Mouse (Mus musculus) CD8-positive naive resting alpha-beta T cell, adult 2 months (primary cell): Measurements from ENCODE around the gene Kirrel3.

Experiments used
- DNase-seq, 2 experiments: peaks; one replicate each; pipeline ENCODE4 v3.0.0; 2022; ENCODE audit warnings: low read depth in 2 of 2, low spot score in 2 of 2

Gene Kirrel3

GRCm38 (mm10) chr9:34818325-34818976 lies 332.8 kb downstream of the Kirrel3 start:
- DNase-seq, result no peak

GRCm38 (mm10) chr9:34824358-34825088 lies 338.8 kb downstream of the Kirrel3 start:
- no peak for DNase-seq

- no peak for DNase-seq
Measured at GRCm38 (mm10) chr9:34825089-34825400, 339.4 kb downstream of the Kirrel3 start.

- no peak for DNase-seq
Measured at GRCm38 (mm10) chr9:34825402-34826008, 339.8 kb downstream of the Kirrel3 start.

- no peak for DNase-seq
Measured at GRCm38 (mm10) chr9:34830696-34831095, 345.0 kb downstream of the Kirrel3 start.

GRCm38 (mm10) chr9:34836801-34837200 lies 351.1 kb downstream of the Kirrel3 start:
- DNase-seq, result no peak

GRCm38 (mm10) chr9:34837700-34838462 lies 352.2 kb downstream of the Kirrel3 start:
- DNase-seq, result no peak

- no peak for DNase-seq
Measured at GRCm38 (mm10) chr9:34843275-34843965, 357.7 kb downstream of the Kirrel3 start.

- DNase-seq, result no peak
Measured at GRCm38 (mm10) chr9:34846440-34846839, 360.7 kb downstream of the Kirrel3 start.

GRCm38 (mm10) chr9:34847664-34848063 lies 362.0 kb downstream of the Kirrel3 start:
- DNase-seq, result no peak

GRCm38 (mm10) chr9:34851136-34851535 lies 365.4 kb downstream of the Kirrel3 start:
- no peak for DNase-seq

- DNase-seq, result no peak
Measured at GRCm38 (mm10) chr9:34857575-34857974, 371.9 kb downstream of the Kirrel3 start.

GRCm38 (mm10) chr9:34858071-34858470 lies 372.4 kb downstream of the Kirrel3 start:
- DNase-seq, result no peak

GRCm38 (mm10) chr9:34860934-34861333 lies 375.2 kb downstream of the Kirrel3 start:
- DNase-seq, result no peak

GRCm38 (mm10) chr9:34861775-34862174 lies 376.1 kb downstream of the Kirrel3 start:
- no peak for DNase-seq

GRCm38 (mm10) chr9:34865606-34866005 lies 379.9 kb downstream of the Kirrel3 start:
- no peak for DNase-seq

GRCm38 (mm10) chr9:34871316-34871966 lies 385.7 kb downstream of the Kirrel3 start:
- no peak for DNase-seq

- no peak for DNase-seq
Measured at GRCm38 (mm10) chr9:34875238-34875637, 389.5 kb downstream of the Kirrel3 start.

GRCm38 (mm10) chr9:34877186-34877585 lies 391.5 kb downstream of the Kirrel3 start:
- DNase-seq, result no peak

- no peak for DNase-seq
Measured at GRCm38 (mm10) chr9:34877799-34878198, 392.1 kb downstream of the Kirrel3 start.

- DNase-seq, result no peak
Measured at GRCm38 (mm10) chr9:34881750-34882149, 396.1 kb downstream of the Kirrel3 start.
